8 mouse cellular contexts compared by ENCODE assay signal in the genomic region with DNA sequence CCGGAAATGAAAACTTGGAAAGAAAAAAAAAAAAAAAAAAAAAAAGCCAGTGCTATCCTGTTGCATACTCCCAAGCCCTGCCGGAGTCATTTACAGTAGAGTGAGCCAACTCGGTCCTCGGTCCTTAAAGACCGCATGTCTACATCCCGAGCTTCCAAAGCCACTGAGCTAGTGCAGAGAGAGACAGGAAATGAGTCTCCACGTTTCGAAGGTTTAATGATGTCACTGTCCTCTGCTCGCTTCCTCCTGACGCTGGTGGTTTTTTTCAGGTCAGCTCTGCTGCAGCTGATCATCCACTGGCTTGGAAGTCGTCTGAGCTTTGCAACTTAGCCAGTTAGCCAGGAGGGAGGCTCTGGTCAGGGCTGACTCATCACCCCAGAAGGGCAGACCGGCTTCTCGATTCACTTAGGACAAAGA. TPM values are rescaled to one million over a fixed set of nuclear protein-coding genes. Genes with fewer than 3 reads are reported as not detected.
DNase-seq lines count a peak whose midpoint lies in the region; ATAC-seq and TF ChIP-seq lines count a peak whose summit lies in the region.

No protein-coding gene starts in this region.

- H3K27me3 ChIP-seq in intestine, postnatal 0 days (replicated peaks; ENCODE audit: control insufficient read depth, insufficient read depth, low read length) = no peaks in the 10 kb centered on the region
- H3K27me3 ChIP-seq in lung, embryonic 14.5 days (ENCODE audit: insufficient read depth, low read length) = no peaks in the 10 kb centered on the region
- no peaks in the 10 kb centered on the region for H3K27me3 ChIP-seq in midbrain, embryonic 10.5 days (ENCODE audit: low read depth, poor library complexity, severe bottlenecking)

- H3K27ac ChIP-seq in intestine, postnatal 0 days (ENCODE audit: low read depth, low read length) = peak overlapping the region; percentile 60; the same call in 1 of the 2 replicates
- H3K27ac ChIP-seq in lung, embryonic 14.5 days (ENCODE audit: low read depth) = peak overlapping the region; percentile 68
- H3K27ac ChIP-seq in midbrain, embryonic 10.5 days (replicated peaks) = no peak overlapping the region; the same call in 1 of the 2 replicates

- H3K4me3 ChIP-seq in intestine, postnatal 0 days (ENCODE audit: low read depth, low read length) = 0 out of 2 replicates have a peak overlapping the region, but pooled peaks have one; percentile 12
- no peak overlapping the region for H3K4me3 ChIP-seq in lung, embryonic 14.5 days (ENCODE audit: low read depth, low read length)
- no peak overlapping the region for H3K4me3 ChIP-seq in midbrain, embryonic 10.5 days

- H3K4me1 ChIP-seq in intestine, postnatal 0 days (replicated peaks; ENCODE audit: control insufficient read depth, insufficient read depth, low read length) = peaks cover 6% of the 10 kb centered on the region; the same call in 1 of the 2 replicates
- H3K4me1 ChIP-seq in lung, embryonic 14.5 days (ENCODE audit: insufficient read depth) = peaks cover 45% of the 10 kb centered on the region
- peaks cover 20% of the 10 kb centered on the region for H3K4me1 ChIP-seq in midbrain, embryonic 10.5 days

- no peak for TF ChIP-seq CTCF in intestine, postnatal 0 days (IDR thresholded peaks at IDR 0.05; ENCODE audit: low read depth)
- no peak for TF ChIP-seq CTCF in lung, embryonic 14.5 days (IDR thresholded peaks at IDR 0.05; ENCODE audit: low read depth)

- peak; percentile 39 for DNase-seq in ovary, adult 18-20 months (ENCODE audit: low spot score)
- no peak for DNase-seq in ovary, postnatal 36 days (ENCODE audit: low spot score)
- DNase-seq in gastrocnemius, postnatal 10 days = peak; percentile 40
- peak; percentile 72 for DNase-seq in lung, embryonic 14.5 days
- peak; percentile 50 for DNase-seq in thymus, postnatal 25 days
- DNase-seq in midbrain, embryonic 10.5 days (ENCODE audit: low spot score) = no peak
- DNase-seq in layer of hippocampus, adult 8-10 months (ENCODE audit: low spot score in 2 of 2) = no peak

- peak overlapping the region; percentile 54 for H3K4me2 ChIP-seq in intestine, postnatal 0 days (replicated peaks; ENCODE audit: low read depth)
- peak overlapping the region; percentile 33; the same call in 1 of the 2 replicates for H3K4me2 ChIP-seq in lung, embryonic 14.5 days

- H3K9ac ChIP-seq in intestine, postnatal 0 days (ENCODE audit: low read depth, low read length) = no peak overlapping the region
- H3K9ac ChIP-seq in lung, embryonic 14.5 days = 0 out of 2 replicates have a peak overlapping the region, but pooled peaks have one; percentile 5

- 7% methylated on average over 13 of the region's 13 CpGs for WGBS in intestine, postnatal 0 days
- WGBS in lung, embryonic 14.5 days = 18% methylated on average over 13 of the region's 13 CpGs
- 73% methylated on average over 13 of the region's 13 CpGs for WGBS in midbrain, embryonic 10.5 days

- no peaks in the 10 kb centered on the region for H3K36me3 ChIP-seq in intestine, postnatal 0 days (ENCODE audit: control insufficient read depth, insufficient read depth)
- H3K36me3 ChIP-seq in lung, embryonic 14.5 days (ENCODE audit: insufficient read depth) = no peaks in the 10 kb centered on the region
- no peaks in the 10 kb centered on the region for H3K36me3 ChIP-seq in midbrain, embryonic 10.5 days

- peak; percentile 72 for ATAC-seq in intestine, postnatal 0 days
- peak; percentile 42; the same call in 1 of the 2 replicates for ATAC-seq in lung, embryonic 14.5 days (ENCODE audit: insufficient read depth)

- no peaks in the 10 kb centered on the region for H3K9me3 ChIP-seq in intestine, postnatal 0 days (ENCODE audit: control insufficient read depth)
- H3K9me3 ChIP-seq in lung, embryonic 14.5 days (ENCODE audit: low read depth, low read length) = no peaks in the 10 kb centered on the region
- no peaks in the 10 kb centered on the region for H3K9me3 ChIP-seq in midbrain, embryonic 10.5 days (replicated peaks)

RNA-seq across cellular contexts. Expression of gene Phlda1, which starts 10.1 kb away (rescaled TPM):
- total RNA-seq in gastrocnemius, postnatal 10 days (2021) = 1 to 10 TPM; 7.2 to 8.2 TPM
- polyA plus RNA-seq in intestine, postnatal 0 days (2015; fragmentation: Nextera tagmentation; extraction: Ambion mirVana) = 21.0 and 21.4 TPM in 2 replicates
- 134 and 137 TPM in 2 replicates for polyA plus RNA-seq in lung, embryonic 14.5 days (2014; fragmentation: Nextera tagmentation; extraction: Ambion mirVana)
- polyA plus RNA-seq in midbrain, embryonic 10.5 days (2016; fragmentation: Nextera tagmentation; extraction: Ambion mirVana) = 15.1 and 17.3 TPM in 2 replicates
- 10 to 100 TPM; 18.7 to 22.0 (median 20.2) TPM for total RNA-seq in layer of hippocampus, adult 8-10 months (2022)

RNA-seq across cellular contexts. Expression of gene Nap1l1, which starts 43.2 kb away (rescaled TPM):
- 10 to 100 TPM; 63.3 to 82.9 TPM for total RNA-seq in gastrocnemius, postnatal 10 days (2021)
- polyA plus RNA-seq in intestine, postnatal 0 days (2015; fragmentation: Nextera tagmentation; extraction: Ambion mirVana) = 62.1 and 64.2 TPM in 2 replicates
- polyA plus RNA-seq in lung, embryonic 14.5 days (2014; fragmentation: Nextera tagmentation; extraction: Ambion mirVana) = 301 and 316 TPM in 2 replicates
- 355 and 424 TPM in 2 replicates for polyA plus RNA-seq in midbrain, embryonic 10.5 days (2016; fragmentation: Nextera tagmentation; extraction: Ambion mirVana)
- 100 to 1,000 TPM; 154 to 164 (median 156) TPM for total RNA-seq in layer of hippocampus, adult 8-10 months (2022)

Comparison
In these comparisons a context has a peak if more than half of its experiments do, and no peak if none do; other contexts are left out.
1. DNase-seq: peak in ovary, adult 18-20 months (single experiment), gastrocnemius, postnatal 10 days (single experiment), lung, embryonic 14.5 days (single experiment) and thymus, postnatal 25 days (single experiment); none in ovary, postnatal 36 days (single experiment), midbrain, embryonic 10.5 days (single experiment) and layer of hippocampus, adult 8-10 months (0 of 2).